ENCODE assay signal across 8 mouse cellular contexts in genomic region chr16:33382341-33382740, GRCm38 (mm10). TPM values are rescaled to one million over a fixed set of nuclear protein-coding genes. Genes with fewer than 3 reads are reported as not detected.
DNase-seq lines count a peak whose midpoint lies in the region; ATAC-seq and TF ChIP-seq lines count a peak whose summit lies in the region.

No protein-coding gene starts in this region.

- peak overlapping the region; percentile 88 for H3K4me2 ChIP-seq in kidney, embryonic 14.5 days (replicated peaks; ENCODE audit: low read depth, low read length)
- peak overlapping the region; percentile 90 for H3K4me2 ChIP-seq in hindbrain, embryonic 16.5 days (ENCODE audit: low read length)
- peak overlapping the region; percentile 78 for H3K4me2 ChIP-seq in midbrain, postnatal 0 days (ENCODE audit: low read depth, low read length, poor library complexity, severe bottlenecking)

- 37% methylated on average over 4 of the region's 4 CpGs for WGBS in kidney, embryonic 14.5 days
- WGBS in hindbrain, embryonic 16.5 days = 31% methylated on average over 4 of the region's 4 CpGs
- WGBS in midbrain, postnatal 0 days = 27% methylated on average over 4 of the region's 4 CpGs

- H3K9ac ChIP-seq in kidney, embryonic 14.5 days (ENCODE audit: low read depth, low read length) = peak overlapping the region; percentile 99; the same call in 1 of the 2 replicates
- peak overlapping the region; percentile 98 for H3K9ac ChIP-seq in hindbrain, embryonic 16.5 days (ENCODE audit: low read depth, low read length)
- H3K9ac ChIP-seq in midbrain, postnatal 0 days (replicated peaks; ENCODE audit: low read length, poor library complexity, severe bottlenecking) = peak overlapping the region; percentile 97

- H3K36me3 ChIP-seq in kidney, embryonic 14.5 days (ENCODE audit: control insufficient read depth, insufficient read depth, low read length) = no peaks in the 10 kb centered on the region
- H3K36me3 ChIP-seq in hindbrain, embryonic 16.5 days (ENCODE audit: control insufficient read depth, insufficient read depth, low read length) = no peaks in the 10 kb centered on the region
- H3K36me3 ChIP-seq in midbrain, postnatal 0 days (ENCODE audit: insufficient read depth, low read length) = no peaks in the 10 kb centered on the region

- H3K27ac ChIP-seq in kidney, embryonic 14.5 days (ENCODE audit: low read depth, low read length) = peak overlapping the region; percentile 95; the same call in 1 of the 2 replicates
- H3K27ac ChIP-seq in hindbrain, embryonic 16.5 days (ENCODE audit: low read depth, low read length) = peak overlapping the region; percentile 97; the same call in 1 of the 2 replicates
- H3K27ac ChIP-seq in midbrain, postnatal 0 days (ENCODE audit: low read depth, low read length) = peak overlapping the region; percentile 97

- no peaks in the 10 kb centered on the region for H3K9me3 ChIP-seq in kidney, embryonic 14.5 days (ENCODE audit: control insufficient read depth, low read length)
- H3K9me3 ChIP-seq in hindbrain, embryonic 16.5 days (ENCODE audit: control insufficient read depth, low read length) = no peaks in the 10 kb centered on the region
- no peaks in the 10 kb centered on the region for H3K9me3 ChIP-seq in midbrain, postnatal 0 days (ENCODE audit: low read length)

- no peak for ATAC-seq in kidney, embryonic 14.5 days (ENCODE audit: low FRiP score, low TSS enrichment)
- ATAC-seq in hindbrain, embryonic 16.5 days = no peak
- no peak for ATAC-seq in midbrain, postnatal 0 days (ENCODE audit: low FRiP score)
- ATAC-seq in monocyte, adult 5-6 weeks (replicated peaks; ENCODE audit: insufficient number of reproducible peaks, low FRiP score, low TSS enrichment, poor library complexity, severe bottlenecking) = no peak

- no peak for DNase-seq in kidney, adult 8-10 months
- DNase-seq in T-cell, adult 2 months (ENCODE audit: low spot score) = peak; percentile 5
- DNase-seq in midbrain, postnatal 0 days (ENCODE audit: low spot score) = no peak
- no peak for DNase-seq in cerebellum, postnatal 36 days
- no peak for DNase-seq in right cerebral cortex, postnatal 14 days

- peak overlapping the region; percentile 91 for H3K4me3 ChIP-seq in kidney, embryonic 14.5 days (ENCODE audit: low read length)
- peak overlapping the region; percentile 79 for H3K4me3 ChIP-seq in hindbrain, embryonic 16.5 days (ENCODE audit: low read length)
- H3K4me3 ChIP-seq in midbrain, postnatal 0 days (ENCODE audit: low read depth, low read length) = peak overlapping the region; percentile 85

- no peaks in the 10 kb centered on the region for H3K27me3 ChIP-seq in kidney, embryonic 14.5 days (ENCODE audit: control insufficient read depth, insufficient read depth, low read length)
- H3K27me3 ChIP-seq in hindbrain, embryonic 16.5 days (replicated peaks; ENCODE audit: control insufficient read depth, insufficient read depth, low read length) = no peaks in the 10 kb centered on the region
- H3K27me3 ChIP-seq in midbrain, postnatal 0 days (ENCODE audit: insufficient read depth, low read length) = no peaks in the 10 kb centered on the region

- H3K4me1 ChIP-seq in kidney, embryonic 14.5 days (ENCODE audit: control insufficient read depth, insufficient read depth, low read length) = peaks cover 13% of the 10 kb centered on the region
- H3K4me1 ChIP-seq in hindbrain, embryonic 16.5 days (ENCODE audit: control insufficient read depth, insufficient read depth, low read depth, low read length) = peaks cover 22% of the 10 kb centered on the region
- H3K4me1 ChIP-seq in midbrain, postnatal 0 days (ENCODE audit: insufficient read depth, low read length) = peaks cover 6% of the 10 kb centered on the region

- TF ChIP-seq CTCF in midbrain, postnatal 0 days (IDR thresholded peaks at IDR 0.05) = no peak

RNA-seq across cellular contexts. Expression of gene Zfp148, which starts 1.7 kb away (rescaled TPM):
- polyA plus RNA-seq in kidney, embryonic 14.5 days (2014; fragmentation: Nextera tagmentation; extraction: Ambion mirVana) = 42.2 and 59.3 TPM in 2 replicates
- polyA plus RNA-seq in hindbrain, embryonic 16.5 days (2015; fragmentation: Nextera tagmentation; extraction: Ambion mirVana) = 47.2 and 47.5 TPM in 2 replicates
- total RNA-seq in midbrain, postnatal 0 days (2014; rRNA removed) = 29.0 and 39.4 TPM in 2 replicates
- polyA plus RNA-seq in midbrain, postnatal 0 days (2015; fragmentation: Nextera tagmentation; extraction: Ambion mirVana) = 39.1 and 44.2 TPM in 2 replicates
- total RNA-seq in monocyte, adult 5-6 weeks (2017) = 32.5 to 44.3 TPM (median 37.2 TPM) in 3 replicates
